Mouse (Mus musculus): ENCODE data around the gene Cbwd1. TPM values are rescaled to one million over a fixed set of nuclear protein-coding genes. Genes with fewer than 3 reads are reported as not detected.

Gene Cbwd1
- polyA plus RNA-seq, 1 experiment = 0.27 TPM

- TF ChIP-seq GATA1 (IDR thresholded peaks at IDR 0.05; ENCODE audit: low read length) (no peak), TAL1 (IDR thresholded peaks at IDR 0.05; ENCODE audit: low read length) (no peak)
- Histone ChIP-seq H3K4me3 (replicated peaks) (no peak within 1 kb of the TSS), H3K27me3 (ENCODE audit: control insufficient read depth) (peaks cover 85% of the 10 kb centered on the region), H3K36me3 (ENCODE audit: control insufficient read depth) (no peaks in the 10 kb centered on the region), H3K9me3 (ENCODE audit: control insufficient read depth, low read length) (peaks cover 6% of the 10 kb centered on the region; the same call in 1 of the 2 replicates), H3K4me1 (ENCODE audit: control insufficient read depth) (no peaks in the 10 kb centered on the region)
Measured at GRCm38 (mm10) chr19:24900581-24901220, 60.7 kb downstream of the Cbwd1 start, which contains the start of gene Foxd4. TSS of gene Foxd4 (minus strand) at chr19:24901197.

- Histone ChIP-seq H3K9me3 (ENCODE audit: control insufficient read depth, low read length) (peaks cover 6% of the 10 kb centered on the region; the same call in 1 of the 2 replicates), H3K4me3 (replicated peaks) (no peak overlapping the region), H3K27me3 (ENCODE audit: control insufficient read depth) (peaks cover 93% of the 10 kb centered on the region), H3K36me3 (ENCODE audit: control insufficient read depth) (no peaks in the 10 kb centered on the region), H3K4me1 (ENCODE audit: control insufficient read depth) (no peaks in the 10 kb centered on the region)
- TF ChIP-seq TAL1 (IDR thresholded peaks at IDR 0.05; ENCODE audit: low read length) (no peak), GATA1 (IDR thresholded peaks at IDR 0.05; ENCODE audit: low read length) (no peak)
Measured at GRCm38 (mm10) chr19:24899578-24900544, 61.5 kb downstream of the Cbwd1 start.

DNA sequence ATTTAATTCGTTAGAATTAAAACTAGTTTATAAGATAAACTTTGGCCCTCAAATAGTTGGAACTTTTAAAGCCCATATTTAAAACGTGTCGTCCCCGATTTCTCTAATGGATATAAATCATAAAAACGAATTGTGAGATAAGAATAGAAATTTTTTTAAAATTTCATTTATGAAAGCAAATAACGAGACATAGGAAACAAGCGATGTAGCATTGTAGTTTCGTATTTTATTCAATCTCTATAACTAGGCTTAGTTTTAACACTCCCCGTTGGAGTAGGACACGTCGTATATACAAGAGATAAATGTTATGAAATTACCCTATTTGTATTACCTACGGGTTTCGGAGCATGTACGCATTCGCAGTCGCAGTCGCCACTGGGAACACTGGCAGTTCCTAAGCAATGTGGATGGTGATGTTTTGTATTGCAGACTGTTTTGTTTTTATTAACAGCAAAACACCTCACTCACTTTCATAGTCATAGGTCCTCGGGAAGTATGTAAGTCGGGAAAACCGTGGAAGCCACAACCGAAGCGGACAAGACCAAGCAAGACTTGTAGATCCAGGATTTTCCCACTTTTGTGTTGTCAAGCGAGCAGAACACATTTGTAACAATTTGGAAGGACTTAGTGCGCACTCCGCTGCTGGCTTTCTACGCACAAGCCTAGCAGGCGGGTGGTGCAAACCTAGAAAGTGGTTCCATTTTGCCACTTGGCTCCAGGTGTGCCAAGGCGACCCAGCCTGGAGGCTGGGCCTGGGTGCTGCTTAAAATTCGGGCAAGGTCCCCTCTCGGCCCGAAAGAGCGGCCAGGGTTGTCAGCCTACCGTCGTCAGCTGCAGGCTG, 62.5 kb downstream of the Cbwd1 start:
- no peak for TF ChIP-seq GATA1 (IDR thresholded peaks at IDR 0.05; ENCODE audit: low read length)
- no peak for TF ChIP-seq TAL1 (IDR thresholded peaks at IDR 0.05; ENCODE audit: low read length)
- Histone ChIP-seq H3K9me3 (ENCODE audit: control insufficient read depth, low read length) (peaks cover 6% of the 10 kb centered on the region; the same call in 1 of the 2 replicates), H3K36me3 (ENCODE audit: control insufficient read depth) (no peaks in the 10 kb centered on the region), H3K4me1 (ENCODE audit: control insufficient read depth) (no peaks in the 10 kb centered on the region), H3K4me3 (replicated peaks) (no peak overlapping the region), H3K27me3 (ENCODE audit: control insufficient read depth) (peaks cover 87% of the 10 kb centered on the region)

DNA sequence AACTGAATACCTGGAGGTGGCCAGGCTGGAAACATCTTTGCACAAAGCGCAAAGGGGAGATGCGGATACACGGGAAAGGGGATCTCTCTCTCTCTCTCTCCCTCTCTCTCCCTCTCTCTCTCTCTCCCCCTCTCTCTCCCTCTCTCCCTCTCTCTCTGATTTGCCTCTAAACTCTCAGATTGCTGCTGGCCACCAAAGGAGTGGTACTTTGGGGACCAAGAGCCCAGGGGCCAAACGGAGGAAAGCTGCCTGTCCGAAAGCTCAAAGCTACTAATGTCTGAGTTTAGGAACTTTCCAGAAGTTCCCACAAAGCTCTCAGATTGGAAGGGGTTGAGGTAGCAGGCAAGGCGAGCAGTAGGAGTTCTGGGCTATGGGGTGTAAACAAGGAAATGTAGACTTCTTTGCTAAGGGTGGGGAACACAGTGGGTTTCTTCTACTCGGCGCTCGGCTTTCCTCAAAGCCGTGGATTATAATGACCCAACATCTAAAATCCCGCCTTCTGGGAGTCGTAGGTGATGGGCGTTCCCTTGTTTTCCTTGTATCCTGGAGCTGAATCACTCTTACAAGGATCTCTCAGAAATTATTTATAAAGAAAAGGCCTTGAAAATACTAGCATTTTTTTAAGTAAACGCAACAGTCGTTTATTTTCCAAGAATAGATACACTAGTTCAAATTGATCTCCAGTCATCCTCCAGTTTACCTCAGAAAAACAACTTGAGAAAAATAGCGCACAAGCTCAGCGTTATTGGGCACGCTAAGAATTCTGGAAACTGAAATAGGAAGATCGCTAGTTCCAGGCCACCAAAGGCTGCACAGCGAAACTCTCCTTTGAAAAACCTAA, 63.3 kb downstream of the Cbwd1 start:
- Histone ChIP-seq H3K27me3 (ENCODE audit: control insufficient read depth) (peaks cover 81% of the 10 kb centered on the region), H3K4me3 (replicated peaks) (no peak overlapping the region), H3K4me1 (ENCODE audit: control insufficient read depth) (no peaks in the 10 kb centered on the region), H3K36me3 (ENCODE audit: control insufficient read depth) (no peaks in the 10 kb centered on the region), H3K9me3 (ENCODE audit: control insufficient read depth, low read length) (peaks cover 6% of the 10 kb centered on the region; the same call in 1 of the 2 replicates)
- no peak for TF ChIP-seq TAL1 (IDR thresholded peaks at IDR 0.05; ENCODE audit: low read length)
- TF ChIP-seq GATA1 (IDR thresholded peaks at IDR 0.05; ENCODE audit: low read length) = no peak

GRCm38 (mm10) chr19:24897006-24897895, 64.2 kb downstream of the Cbwd1 start:
- Histone ChIP-seq H3K36me3 (ENCODE audit: control insufficient read depth) (no peaks in the 10 kb centered on the region), H3K27me3 (ENCODE audit: control insufficient read depth) (peaks cover 72% of the 10 kb centered on the region), H3K9me3 (ENCODE audit: control insufficient read depth, low read length) (peaks cover 6% of the 10 kb centered on the region; the same call in 1 of the 2 replicates), H3K4me3 (replicated peaks) (no peak overlapping the region), H3K4me1 (ENCODE audit: control insufficient read depth) (no peaks in the 10 kb centered on the region)
- no peak for TF ChIP-seq TAL1 (IDR thresholded peaks at IDR 0.05; ENCODE audit: low read length)

DNA sequence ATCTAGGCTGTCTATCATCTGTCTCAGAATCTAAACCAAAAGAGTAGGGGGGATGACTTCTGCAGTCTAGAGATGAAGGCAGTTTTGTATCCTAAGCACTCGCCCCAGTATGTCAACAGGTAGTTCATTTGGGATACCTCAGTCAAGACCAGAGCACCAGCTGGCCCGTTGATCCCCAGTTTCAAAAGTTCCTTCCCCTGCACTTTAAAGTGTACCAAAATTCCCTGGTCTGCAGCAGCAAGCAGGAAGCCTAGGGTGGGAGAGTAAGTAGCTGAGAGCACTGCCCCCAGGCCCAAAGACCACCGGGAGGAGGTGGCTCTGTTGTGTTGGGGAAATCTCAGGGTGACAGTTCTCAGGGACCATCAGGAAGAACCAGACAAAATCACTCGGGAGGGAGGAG, 64.9 kb downstream of the Cbwd1 start:
- no peaks in the 10 kb centered on the region for H3K36me3 ChIP-seq (ENCODE audit: control insufficient read depth)
- H3K27me3 ChIP-seq (ENCODE audit: control insufficient read depth) = peaks cover 65% of the 10 kb centered on the region
- peaks cover 6% of the 10 kb centered on the region; the same call in 1 of the 2 replicates for H3K9me3 ChIP-seq (ENCODE audit: control insufficient read depth, low read length)
- TF ChIP-seq GATA1 (IDR thresholded peaks at IDR 0.05; ENCODE audit: low read length) (no peak), TAL1 (IDR thresholded peaks at IDR 0.05; ENCODE audit: low read length) (no peak)
- no peak overlapping the region for H3K4me3 ChIP-seq (replicated peaks)
- H3K4me1 ChIP-seq (ENCODE audit: control insufficient read depth) = no peaks in the 10 kb centered on the region

- Histone ChIP-seq H3K27me3 (ENCODE audit: control insufficient read depth) (peaks cover 2% of the 10 kb centered on the region; the same call in 1 of the 2 replicates), H3K4me1 (ENCODE audit: control insufficient read depth) (no peaks in the 10 kb centered on the region), H3K9me3 (ENCODE audit: control insufficient read depth, low read length) (peaks cover 2% of the 10 kb centered on the region; the same call in 1 of the 2 replicates), H3K36me3 (ENCODE audit: control insufficient read depth) (no peaks in the 10 kb centered on the region), H3K4me3 (replicated peaks) (no peak overlapping the region)
- no peak for TF ChIP-seq GATA1 (IDR thresholded peaks at IDR 0.05; ENCODE audit: low read length)
- TF ChIP-seq TAL1 (IDR thresholded peaks at IDR 0.05; ENCODE audit: low read length) = no peak
Measured at GRCm38 (mm10) chr19:24886888-24887287, 74.5 kb downstream of the Cbwd1 start.

Measured in erythroblast, embryonic 14.5 days (primary cell).